Mouse (Mus musculus) cerebellum, adult 2 months (tissue): ENCODE measurements around the gene 6430550D23Rik. TPM values are rescaled to one million over a fixed set of nuclear protein-coding genes. Genes with fewer than 3 reads are reported as not detected.
A peak's percentile ranks its signal among the peaks of the same experiment; 100 is the strongest.

ENCODE experiments used
- DNase-seq, 2 experiments: peaks; one replicate each; pipeline ENCODE4 v3.0.0; 2021
- H3K27ac ChIP-seq: fragments of 200-500 bp; 2 replicates; pipeline ENCODE4 v1.5.1; 2012; ENCODE audit warnings: low read length, control low read depth, inconsistent platforms; ENCODE audit not compliant: insufficient read depth
- H3K27me3 ChIP-seq: fragments of 200-500 bp; 2 replicates; pipeline ENCODE4 v1.6.1; 2012; ENCODE audit warnings: inconsistent platforms, mild to moderate bottlenecking, low read length, moderate library complexity; ENCODE audit not compliant: control insufficient read depth, insufficient read depth
- H3K4me1 ChIP-seq: fragments of 200-500 bp; 2 replicates; pipeline ENCODE4 v1.6.1; 2011; ENCODE audit warnings: low read length; ENCODE audit not compliant: control insufficient read depth, insufficient read depth
- H3K4me3 ChIP-seq: fragments of 200-500 bp; replicated peaks from 2 replicates; pipeline ENCODE3; 2011; ENCODE audit warnings: mild to moderate bottlenecking, low read depth, low read length, control low read depth; ENCODE audit not compliant: insufficient read depth
- CTCF ChIP-seq: fragments of 200-500 bp; IDR thresholded peaks from 2 replicates; pipeline ENCODE4 v1.5.1; 2011; ENCODE audit warnings: low read depth, mild to moderate bottlenecking, control low read depth, low read length, moderate library complexity, borderline replicate concordance; ENCODE audit not compliant: insufficient read depth
- POLR2A ChIP-seq: fragments of 200-500 bp; IDR thresholded peaks from 2 replicates; pipeline ENCODE4 v1.6.1; 2011; ENCODE audit warnings: low read length, control low read depth, borderline replicate concordance; ENCODE audit not compliant: insufficient read depth
- WGBS: fragments of 180-500 bp; shearing (Covaris S2); methylation state at CpG from one replicate; pipeline ENCODE4 v1.1.7; 2018; 5-methylcytosine and 5-hydroxymethylcytosine counted together
- polyA plus RNA-seq: library from polyadenylated mRNA; depleted of rRNA; stranded (reverse); fragments of >200 nt; gene quantifications from 2 replicates; pipeline ENCODE4 v1.2.3, GENCODE M21; 2012; rRNA removed

6430550D23Rik gene
- 3.7 and 4.2 TPM in 2 replicates for polyA plus RNA-seq

- peak; percentile 99 for DNase-seq
- Histone ChIP-seq H3K27me3 (no peaks in the 10 kb centered on the region), H3K27ac (no peak within 1 kb of the TSS), H3K4me1 (peaks cover 4% of the 10 kb centered on the region), H3K4me3 (peak within 1 kb of the TSS; percentile 74)
- TF ChIP-seq CTCF (no peak), POLR2A (peak; percentile 60; the same call in 1 of the 2 replicates)
- WGBS: under 1% methylated on average over 44 of the region's 45 CpGs
Measured at GRCm38 (mm10) chr2:156007888-156008532, at the start of gene 6430550D23Rik, which contains the start of gene Ergic3. 6430550D23Rik (minus strand) TSS chr2:156007977. Ergic3 (plus strand) TSS chr2:156008045.

GRCm38 (mm10) chr2:156052816-156053215 is 45.0 kb upstream of the 6430550D23Rik start, which contains the start of gene Fer1l4:
Fer1l4 (minus strand) TSS chr2:156052947.
- TF ChIP-seq CTCF (no peak), POLR2A (no peak)
- no peaks in the 10 kb centered on the region for H3K27me3 ChIP-seq
- H3K27ac ChIP-seq: no peak within 1 kb of the TSS
- no peaks in the 10 kb centered on the region for H3K4me1 ChIP-seq
- DNase-seq: no peak
- no peak within 1 kb of the TSS for H3K4me3 ChIP-seq
- 84% methylated on average over 9 of the region's 9 CpGs for WGBS

GRCm38 (mm10) chr2:156047929-156048328 is 40.2 kb upstream of the 6430550D23Rik start:
- TF ChIP-seq POLR2A (no peak), CTCF (no peak)
- H3K4me1 ChIP-seq: no peaks in the 10 kb centered on the region
- H3K4me3 ChIP-seq: no peak overlapping the region
- H3K27me3 ChIP-seq: no peaks in the 10 kb centered on the region
- H3K27ac ChIP-seq: no peak overlapping the region
- WGBS: 19% methylated on average over 19 of the region's 19 CpGs
- DNase-seq: no peak

GRCm38 (mm10) chr2:156042903-156043302 is 35.1 kb upstream of the 6430550D23Rik start:
- Histone ChIP-seq H3K27ac (no peak overlapping the region), H3K27me3 (no peaks in the 10 kb centered on the region), H3K4me1 (no peaks in the 10 kb centered on the region), H3K4me3 (no peak overlapping the region)
- TF ChIP-seq POLR2A (no peak), CTCF (no peak)
- DNase-seq: no peak
- WGBS: 82% methylated on average over 8 of the region's 8 CpGs

- Histone ChIP-seq H3K27me3 (no peaks in the 10 kb centered on the region), H3K4me1 (no peaks in the 10 kb centered on the region), H3K4me3 (no peak overlapping the region), H3K27ac (no peak overlapping the region)
- TF ChIP-seq CTCF (no peak), POLR2A (no peak)
- no peak for DNase-seq
- WGBS: 94% methylated on average over 3 of the region's 3 CpGs
Measured at GRCm38 (mm10) chr2:156039390-156039789, 31.6 kb upstream of the 6430550D23Rik start.

- no peaks in the 10 kb centered on the region for H3K4me1 ChIP-seq
- TF ChIP-seq POLR2A (no peak), CTCF (no peak)
- H3K27me3 ChIP-seq: no peaks in the 10 kb centered on the region
- DNase-seq: no peak
- H3K4me3 ChIP-seq: no peak overlapping the region
- no peak overlapping the region for H3K27ac ChIP-seq
Measured at GRCm38 (mm10) chr2:156025482-156025881, 17.7 kb upstream of the 6430550D23Rik start.

- WGBS: 81% methylated on average over 2 of the region's 2 CpGs
Measured at GRCm38 (mm10) chr2:156021765-156022164, 14.0 kb upstream of the 6430550D23Rik start.

GRCm38 (mm10) chr2:156021219-156021618 is 13.4 kb upstream of the 6430550D23Rik start:
- no peaks in the 10 kb centered on the region for H3K4me1 ChIP-seq
- no peak overlapping the region for H3K4me3 ChIP-seq
- 84% methylated on average over 8 of the region's 8 CpGs for WGBS
- no peak overlapping the region for H3K27ac ChIP-seq
- no peaks in the 10 kb centered on the region for H3K27me3 ChIP-seq
- DNase-seq: no peak
- TF ChIP-seq POLR2A: no peak
- TF ChIP-seq CTCF: no peak

More at GRCm38 (mm10) chr2:156021765-156022164, 14.0 kb upstream of the 6430550D23Rik start:
- Histone ChIP-seq H3K4me3 (no peak overlapping the region), H3K4me1 (no peaks in the 10 kb centered on the region), H3K27me3 (no peaks in the 10 kb centered on the region), H3K27ac (no peak overlapping the region)
- TF ChIP-seq POLR2A: no peak
- no peak for TF ChIP-seq CTCF
- no peak for DNase-seq
